Mouse (Mus musculus) left cerebral cortex, postnatal 4 days (tissue): ENCODE measurements at regions not wholly inside any gene's neighbourhood (a gene's known extent, or its start where the extent isn't known, plus 50 kb on each side); places are given as distances from the start of the nearest gene placed in this dataset.

Experiments
- DNase-seq: peaks from one replicate; pipeline ENCODE4 v3.0.0-alpha.2; 2022
- intact Hi-C: fragments of 180-260 bp; cut with DNase I; formaldehyde crosslinking; loops from one replicate; pipeline ENCODE4 v1.15.1; 2025

- intact Hi-C loops = loop anchor here (2.0 to 10.0 kb wide), 5 partner anchors 118 to 1005 kb away; no protein-coding TSS in a partner anchor
- DNase-seq = peak; percentile 7
Observed at GRCm38 (mm10) chr3:16819218-16820122, 813.2 kb upstream of the Gm5150 start.

DNA sequence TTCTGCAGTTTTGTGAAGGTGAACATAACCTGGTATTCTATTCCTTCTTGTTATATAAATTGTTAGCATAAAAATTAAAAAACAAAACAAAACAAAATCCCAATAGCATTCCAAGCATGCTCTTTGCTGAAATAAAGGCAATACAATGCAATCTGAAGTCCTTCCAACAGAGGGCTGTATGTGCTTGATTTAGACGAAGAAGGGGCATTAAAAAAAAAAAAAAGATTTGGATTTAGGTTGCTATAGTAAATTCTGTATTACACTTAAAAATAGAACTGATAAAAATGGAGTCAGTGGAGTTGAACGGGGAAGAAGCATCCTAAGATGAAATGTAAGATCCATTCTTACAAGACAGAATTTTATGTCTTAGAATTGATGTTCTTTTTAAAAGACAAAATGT is 810.6 kb upstream of the Gm5150 start:
- peak; percentile 7 for DNase-seq
- intact Hi-C loops = loop anchor here (5.0 to 10.0 kb wide), 3 partner anchors 350 to 1008 kb away; no protein-coding TSS in a partner anchor

GRCm38 (mm10) chr3:16816101-16816500 is 809.9 kb upstream of the Gm5150 start:
- DNase-seq = no peak
- intact Hi-C loops = loop anchor here (5.0 to 10.0 kb wide), 3 partner anchors 349 to 1009 kb away; no protein-coding TSS in a partner anchor

DNA sequence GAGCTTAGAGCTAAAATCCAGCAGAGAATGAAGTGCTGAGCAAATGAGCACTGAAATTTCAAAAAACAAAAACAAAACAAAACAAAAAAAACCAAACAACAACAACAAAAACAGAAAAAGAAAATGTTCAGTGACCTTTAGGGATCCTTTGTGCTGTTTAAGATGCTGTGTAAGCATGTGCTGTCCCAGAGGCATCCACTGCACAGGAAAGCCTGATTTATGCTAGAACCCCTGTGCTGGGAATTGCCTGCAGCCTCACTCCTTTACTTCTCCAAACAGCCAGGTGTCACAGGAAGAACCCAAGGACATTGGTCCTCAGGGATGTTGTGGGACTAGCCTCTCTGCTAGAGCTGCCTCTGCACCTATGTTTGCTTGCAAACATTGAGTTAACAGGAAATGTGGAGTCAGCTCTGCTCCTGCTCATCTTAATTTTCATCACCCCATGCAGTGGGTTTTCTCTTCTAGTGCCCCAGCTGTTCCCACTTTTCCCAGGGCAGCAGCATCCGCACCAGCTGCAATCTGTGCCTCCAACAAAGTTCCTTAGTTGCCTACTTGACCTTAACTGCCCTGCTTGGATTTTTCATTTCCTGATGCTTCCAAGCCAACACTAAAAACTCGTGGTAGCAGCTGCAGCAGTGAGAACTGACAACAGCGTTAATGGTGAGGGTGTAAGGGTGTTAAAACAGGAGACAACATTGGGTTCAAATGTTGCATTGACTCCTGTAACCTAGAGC is 804.8 kb upstream of the Gm5150 start:
- no peak for DNase-seq
- intact Hi-C loops = loop anchor here (10.0 kb wide), 2 partner anchors 514 to 1014 kb away; no protein-coding TSS in a partner anchor

- intact Hi-C loops = no loop called here
- DNase-seq = no peak
Observed at GRCm38 (mm10) chr3:16803603-16804002, 797.4 kb upstream of the Gm5150 start.
